Mouse (Mus musculus) hindlimb bud, embryonic 11.5 days (tissue): ENCODE measurements around the gene Gm15217.

Experiments used
- DNase-seq: peaks from one replicate; pipeline ENCODE4 v3.0.0-alpha.2; 2012; ENCODE audit warnings: low read depth, low spot score; ENCODE audit errors: extremely low spot score

The Gm15217 gene

GRCm38 (mm10) chr14:46379285-46379684, at the start of gene Gm15217:
Gene Gm15217, plus strand, starts transcription at chr14:46379414.
- no peak for DNase-seq

GRCm38 (mm10) chr14:46333421-46334237, 45.6 kb upstream of the Gm15217 start:
- no peak for DNase-seq

DNA sequence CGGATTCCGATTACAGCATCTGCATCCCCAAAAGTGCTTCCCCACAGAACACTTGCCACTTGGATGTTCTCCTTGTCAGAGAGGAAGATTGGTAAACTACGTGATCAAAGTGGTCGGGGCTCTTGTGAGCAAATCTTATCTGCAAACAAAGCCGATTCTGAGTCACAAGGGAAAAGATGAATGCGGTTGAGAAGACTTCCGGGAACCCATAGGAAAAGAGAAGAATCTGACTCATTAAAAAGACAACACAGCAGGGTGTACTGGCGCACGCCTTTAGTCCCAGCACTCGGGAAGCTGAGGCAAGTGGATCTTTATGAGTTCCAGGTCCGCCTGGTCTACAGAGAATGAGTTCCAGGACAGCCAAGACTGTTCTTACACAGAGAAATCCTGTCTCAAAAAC, 40.4 kb upstream of the Gm15217 start:
- no peak for DNase-seq

- no peak for DNase-seq
Measured at GRCm38 (mm10) chr14:46344750-46345149, 34.5 kb upstream of the Gm15217 start.

GRCm38 (mm10) chr14:46357286-46357685, 21.9 kb upstream of the Gm15217 start:
- no peak for DNase-seq

- DNase-seq, result no peak
Measured at GRCm38 (mm10) chr14:46357696-46358095, 21.5 kb upstream of the Gm15217 start.

DNA sequence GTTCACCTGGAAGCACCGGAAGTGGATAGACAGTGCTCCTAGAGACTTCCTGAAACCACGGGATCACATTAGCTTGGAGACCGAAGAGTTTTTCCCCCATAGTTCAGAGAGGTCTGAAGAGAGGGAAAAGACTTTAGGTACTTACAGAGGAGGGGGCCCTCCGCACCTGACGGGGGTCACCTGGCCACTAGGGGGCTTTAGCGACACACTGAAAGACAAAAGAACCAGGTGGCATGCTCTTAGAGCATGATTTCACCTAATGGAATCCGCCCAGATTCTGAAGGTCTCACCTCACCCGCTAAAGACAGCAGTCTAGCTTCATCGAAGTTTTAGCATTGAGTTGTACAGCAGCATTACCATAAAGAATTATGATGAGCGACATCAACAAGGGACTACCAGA, 16.0 kb upstream of the Gm15217 start:
- DNase-seq, result no peak

GRCm38 (mm10) chr14:46372452-46372851, 6.8 kb upstream of the Gm15217 start:
- no peak for DNase-seq

DNA sequence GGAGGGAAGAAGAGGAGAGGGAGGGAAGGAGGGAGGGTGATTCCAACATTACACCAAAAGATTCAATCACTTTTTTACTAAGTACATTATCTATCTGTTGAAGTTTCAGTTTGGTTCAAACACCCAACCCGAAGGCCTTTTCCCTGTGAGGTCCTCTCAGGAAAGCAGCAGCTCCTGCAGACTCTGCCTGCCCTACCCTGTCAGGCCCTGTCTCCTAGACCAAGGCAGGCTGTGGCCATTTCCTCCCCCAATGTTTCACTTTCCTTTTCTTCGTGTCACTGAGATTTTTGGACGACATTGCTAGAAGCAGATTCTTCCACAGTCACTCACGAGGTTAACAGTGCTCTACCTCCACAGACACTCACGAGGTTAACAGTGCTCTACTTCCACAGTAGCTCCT, 3.4 kb upstream of the Gm15217 start:
- no peak for DNase-seq

GRCm38 (mm10) chr14:46380286-46380721, 1.1 kb downstream of the Gm15217 start:
- no peak for DNase-seq

DNA sequence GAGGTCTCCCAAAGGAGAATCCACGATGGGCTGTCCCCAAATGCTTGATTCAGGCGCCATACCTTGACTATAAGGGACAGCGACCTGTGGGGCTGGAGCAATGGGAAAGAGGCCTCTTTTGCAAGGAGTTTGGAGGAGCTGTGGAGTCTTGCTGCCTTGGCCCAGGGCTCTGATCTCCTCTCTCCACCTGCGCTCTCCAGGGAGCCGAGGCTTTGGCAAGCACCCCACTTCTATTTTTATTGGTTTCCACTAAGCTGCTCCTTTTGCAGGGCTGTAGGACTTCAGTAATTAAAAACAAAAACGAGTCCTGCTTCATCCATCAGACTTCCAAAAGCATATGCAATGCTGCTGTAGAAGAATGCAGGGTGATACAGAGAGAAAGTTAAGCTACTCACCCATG, 2.2 kb downstream of the Gm15217 start:
- DNase-seq, result no peak

DNA sequence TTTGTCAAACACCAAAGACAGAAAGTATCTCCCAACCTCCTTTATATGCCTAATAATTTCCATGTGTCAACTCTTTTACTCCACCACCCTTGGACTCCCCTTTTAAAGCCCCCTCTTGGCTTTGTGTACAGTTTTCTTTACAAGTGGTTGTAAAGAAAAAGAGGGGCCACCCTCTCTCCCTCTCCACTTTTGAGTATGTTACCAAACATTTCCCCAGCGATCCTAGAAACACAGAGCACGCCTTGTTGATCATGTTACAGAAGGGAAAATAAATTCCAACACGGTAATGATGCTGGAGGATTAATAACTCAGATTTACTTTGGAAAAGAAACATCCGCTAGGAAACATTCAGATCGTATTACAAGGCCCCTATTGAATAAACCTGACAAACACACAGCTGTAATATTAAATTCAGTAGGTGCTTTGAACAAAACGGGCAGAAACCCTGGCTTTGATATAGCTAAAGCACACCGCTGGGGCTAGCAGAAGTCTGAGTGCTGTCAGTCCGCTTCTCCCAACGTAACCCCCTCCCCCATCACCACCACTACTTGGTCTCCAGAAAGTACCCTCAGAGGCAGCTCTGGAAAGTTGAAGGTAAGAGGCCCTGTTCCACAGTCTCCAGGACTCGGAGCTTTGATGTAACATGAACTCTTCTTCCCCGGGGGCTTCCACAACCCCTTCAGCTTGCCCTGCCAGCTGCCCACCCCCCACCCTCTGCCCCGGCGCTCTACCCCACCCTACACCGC, 5.9 kb downstream of the Gm15217 start:
- no peak for DNase-seq

DNA sequence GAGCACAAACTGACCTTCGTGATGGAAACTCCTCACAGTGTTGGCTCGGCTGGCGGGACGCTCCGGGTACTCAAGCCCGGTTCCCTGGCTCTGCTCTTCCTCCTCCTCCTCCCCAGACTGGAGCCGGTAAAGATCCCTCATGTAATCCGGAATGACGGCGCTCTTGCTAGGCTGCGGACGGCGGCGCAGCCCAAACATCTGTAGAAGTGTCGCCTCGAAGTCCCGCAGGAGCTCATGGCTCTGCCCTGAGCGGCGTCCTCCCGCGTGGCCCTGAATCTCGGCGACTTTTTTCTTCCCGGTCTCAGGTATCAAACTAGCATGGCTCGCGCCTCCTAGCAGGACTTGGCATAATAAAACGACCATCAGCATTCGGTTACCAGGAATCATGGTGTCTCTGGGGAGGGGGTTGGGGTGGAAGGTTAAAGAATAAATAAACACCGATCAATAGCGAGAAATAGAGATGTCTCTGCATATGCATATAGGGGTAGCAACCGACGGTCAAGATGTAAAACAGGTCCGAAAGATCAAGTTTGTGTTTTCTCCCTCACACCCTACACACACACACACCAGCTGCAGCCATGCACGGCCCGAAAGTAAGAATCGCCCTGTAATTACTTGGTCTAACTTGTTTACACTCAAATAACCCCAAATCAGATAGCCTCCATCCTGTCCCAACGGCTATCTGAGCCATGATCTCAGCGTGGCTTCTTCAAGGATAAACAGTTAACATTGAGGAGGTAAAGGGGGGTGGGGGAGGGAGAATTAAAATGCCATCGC, 6.7 kb downstream of the Gm15217 start:
- no peak for DNase-seq

GRCm38 (mm10) chr14:46386478-46387356, 7.5 kb downstream of the Gm15217 start:
- DNase-seq, result no peak

GRCm38 (mm10) chr14:46387357-46387671, 8.1 kb downstream of the Gm15217 start:
- no peak for DNase-seq

DNA sequence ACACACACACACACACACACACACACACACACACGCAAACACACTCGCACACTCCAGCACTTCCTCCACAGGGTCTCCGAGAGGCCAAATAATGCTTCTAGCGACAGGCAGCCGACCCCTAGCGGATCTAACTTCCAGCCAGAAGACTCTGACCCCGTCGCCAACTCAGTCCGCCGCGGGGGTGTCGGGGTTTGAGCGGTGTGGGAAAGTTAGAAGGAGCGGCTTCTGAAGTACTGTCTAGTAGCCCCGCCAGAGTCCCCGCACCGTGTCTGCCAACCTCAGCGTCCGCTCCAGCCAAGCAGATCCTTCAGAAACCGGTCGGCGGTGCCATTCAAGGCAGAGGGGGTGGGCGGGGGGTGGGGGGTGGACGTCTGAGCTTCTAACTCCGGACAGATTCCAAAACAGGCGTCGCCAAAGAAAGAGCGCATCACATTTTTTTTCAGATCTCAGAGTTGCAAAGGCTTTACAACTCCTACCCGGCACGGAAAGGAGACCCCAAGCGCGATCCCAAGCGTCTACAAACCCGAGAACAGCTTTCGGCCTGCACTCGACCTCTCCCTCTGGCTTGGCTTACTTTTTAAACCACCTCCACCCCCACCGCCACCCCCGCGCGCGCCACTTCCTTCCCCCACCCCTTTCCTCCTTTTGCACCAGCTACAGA, 8.7 kb downstream of the Gm15217 start:
- DNase-seq, result no peak

GRCm38 (mm10) chr14:46388636-46389035, 9.4 kb downstream of the Gm15217 start:
- no peak for DNase-seq

DNA sequence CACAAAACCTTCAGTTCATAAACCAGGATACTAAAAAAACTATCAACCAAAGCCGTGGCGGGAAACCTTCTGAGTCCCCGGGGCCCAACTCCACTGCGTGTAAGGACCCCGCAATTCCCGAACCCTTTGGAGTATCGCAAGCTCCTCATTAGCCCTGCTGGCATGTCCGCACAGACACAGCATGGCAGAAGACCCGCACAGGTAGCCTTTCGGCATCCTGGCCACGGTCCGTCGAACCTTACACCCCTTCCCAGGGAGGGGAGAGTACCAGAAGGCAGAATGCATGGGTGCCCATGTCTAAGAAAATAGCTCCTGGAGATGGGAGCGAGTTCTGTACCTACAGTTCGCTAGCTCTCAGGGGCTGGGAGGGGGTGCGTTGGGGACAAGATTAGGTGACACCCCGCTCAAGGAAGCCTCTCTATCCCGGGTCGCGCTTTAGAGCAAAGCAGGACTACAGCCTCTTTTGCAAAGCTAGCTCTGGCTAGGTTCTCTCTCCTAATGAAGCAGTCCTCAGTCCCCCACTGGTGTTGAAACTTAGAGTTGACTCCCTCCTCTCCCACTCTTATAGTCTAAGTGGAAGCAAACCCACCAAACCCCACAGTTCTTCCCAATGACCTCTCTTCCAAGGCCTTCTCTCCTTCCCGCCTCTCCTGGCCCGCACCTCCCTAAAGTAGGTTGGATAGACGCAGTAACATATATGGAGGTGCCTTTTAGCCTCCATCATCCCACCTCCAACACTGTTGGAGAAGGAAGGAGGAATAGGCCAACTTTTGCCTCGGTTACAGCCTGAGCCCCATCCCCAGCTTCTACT, 10.4 kb downstream of the Gm15217 start:
- no peak for DNase-seq

- DNase-seq, result no peak
Measured at GRCm38 (mm10) chr14:46390249-46390775, 11.1 kb downstream of the Gm15217 start, which contains the start of gene Bmp4. Gene Bmp4, minus strand, starts transcription at chr14:46390669.
